Mouse (Mus musculus): ENCODE measurements around the gene Mmrn1. TPM values are rescaled to one million over a fixed set of nuclear protein-coding genes. Genes with fewer than 3 reads are reported as not detected.

The Mmrn1 gene
- polyA plus RNA-seq, 1 experiment from 2014 or later = 6.7 TPM

GRCm38 (mm10) chr6:60963726-60964125 lies 39.0 kb downstream of the Mmrn1 start:
- no peaks in the 10 kb centered on the region for H3K9me3 ChIP-seq
- H3K36me3 ChIP-seq = no peaks in the 10 kb centered on the region
- no peak overlapping the region for H3K27ac ChIP-seq
- no peak overlapping the region for H3K9ac ChIP-seq
- H3K4me1 ChIP-seq = no peaks in the 10 kb centered on the region
- ATAC-seq (ENCODE audit: insufficient number of reproducible peaks, low FRiP score, low TSS enrichment, low read depth) = no peak
- WGBS = 32% methylated on average over 1 of the region's 1 CpGs
- no peak overlapping the region for H3K4me3 ChIP-seq
- no peak overlapping the region for H3K4me2 ChIP-seq
- no peaks in the 10 kb centered on the region for H3K27me3 ChIP-seq

GRCm38 (mm10) chr6:60966931-60967330 lies 42.2 kb downstream of the Mmrn1 start:
- 58% methylated on average over 4 of the region's 4 CpGs for WGBS

GRCm38 (mm10) chr6:60969407-60969806 lies 44.6 kb downstream of the Mmrn1 start:
- WGBS = 77% methylated on average over 6 of the region's 6 CpGs
- no peaks in the 10 kb centered on the region for H3K4me1 ChIP-seq
- no peaks in the 10 kb centered on the region for H3K9me3 ChIP-seq
- H3K4me3 ChIP-seq = no peak overlapping the region
- H3K27me3 ChIP-seq = no peaks in the 10 kb centered on the region
- ATAC-seq (ENCODE audit: insufficient number of reproducible peaks, low FRiP score, low TSS enrichment, low read depth) = no peak
- no peak overlapping the region for H3K4me2 ChIP-seq
- no peak overlapping the region for H3K27ac ChIP-seq
- no peak overlapping the region for H3K9ac ChIP-seq
- H3K36me3 ChIP-seq = no peaks in the 10 kb centered on the region

More at GRCm38 (mm10) chr6:60966931-60967330, 42.2 kb downstream of the Mmrn1 start:
- H3K36me3 ChIP-seq = no peaks in the 10 kb centered on the region
- ATAC-seq (ENCODE audit: insufficient number of reproducible peaks, low FRiP score, low TSS enrichment, low read depth) = no peak
- no peak overlapping the region for H3K27ac ChIP-seq
- no peaks in the 10 kb centered on the region for H3K9me3 ChIP-seq
- no peak overlapping the region for H3K4me2 ChIP-seq
- no peak overlapping the region for H3K4me3 ChIP-seq
- H3K27me3 ChIP-seq = no peaks in the 10 kb centered on the region
- no peak overlapping the region for H3K9ac ChIP-seq
- H3K4me1 ChIP-seq = no peaks in the 10 kb centered on the region

GRCm38 (mm10) chr6:60970811-60971210 lies 46.0 kb downstream of the Mmrn1 start:
- 76% methylated on average over 2 of the region's 2 CpGs for WGBS
- no peak for ATAC-seq (ENCODE audit: insufficient number of reproducible peaks, low FRiP score, low TSS enrichment, low read depth)
- Histone ChIP-seq H3K36me3 (no peaks in the 10 kb centered on the region), H3K27ac (no peak overlapping the region), H3K9ac (no peak overlapping the region), H3K9me3 (no peaks in the 10 kb centered on the region), H3K4me1 (no peaks in the 10 kb centered on the region), H3K4me2 (no peak overlapping the region), H3K27me3 (no peaks in the 10 kb centered on the region), H3K4me3 (no peak overlapping the region)

- Histone ChIP-seq H3K36me3 (no peaks in the 10 kb centered on the region), H3K9ac (no peak overlapping the region), H3K4me3 (no peak overlapping the region), H3K4me1 (no peaks in the 10 kb centered on the region), H3K9me3 (no peaks in the 10 kb centered on the region), H3K27ac (no peak overlapping the region), H3K4me2 (no peak overlapping the region), H3K27me3 (no peaks in the 10 kb centered on the region)
- WGBS = 72% methylated on average over 1 of the region's 1 CpGs
- ATAC-seq (ENCODE audit: insufficient number of reproducible peaks, low FRiP score, low TSS enrichment, low read depth) = no peak
Measured at GRCm38 (mm10) chr6:60978610-60979009, 53.8 kb downstream of the Mmrn1 start.

- WGBS = 41% methylated on average over 2 of the region's 2 CpGs
- no peak for ATAC-seq (ENCODE audit: insufficient number of reproducible peaks, low FRiP score, low TSS enrichment, low read depth)
- no peak overlapping the region for H3K9ac ChIP-seq
Measured at GRCm38 (mm10) chr6:60979039-60979438, 54.3 kb downstream of the Mmrn1 start.

GRCm38 (mm10) chr6:60984360-60984759 lies 59.6 kb downstream of the Mmrn1 start:
- no peaks in the 10 kb centered on the region for H3K36me3 ChIP-seq
- no peaks in the 10 kb centered on the region for H3K4me1 ChIP-seq
- 77% methylated on average over 1 of the region's 1 CpGs for WGBS
- no peaks in the 10 kb centered on the region for H3K27me3 ChIP-seq
- no peak overlapping the region for H3K27ac ChIP-seq
- no peak overlapping the region for H3K9ac ChIP-seq
- ATAC-seq (ENCODE audit: insufficient number of reproducible peaks, low FRiP score, low TSS enrichment, low read depth) = no peak
- H3K4me3 ChIP-seq = no peak overlapping the region
- no peak overlapping the region for H3K4me2 ChIP-seq
- no peaks in the 10 kb centered on the region for H3K9me3 ChIP-seq

More at GRCm38 (mm10) chr6:60979039-60979438, 54.3 kb downstream of the Mmrn1 start:
- Histone ChIP-seq H3K4me2 (no peak overlapping the region), H3K27ac (no peak overlapping the region), H3K9me3 (no peaks in the 10 kb centered on the region), H3K36me3 (no peaks in the 10 kb centered on the region), H3K4me1 (no peaks in the 10 kb centered on the region), H3K27me3 (no peaks in the 10 kb centered on the region), H3K4me3 (no peak overlapping the region)

- H3K4me3 ChIP-seq = no peak overlapping the region
- 39% methylated on average over 2 of the region's 2 CpGs for WGBS
- no peak overlapping the region for H3K27ac ChIP-seq
Measured at GRCm38 (mm10) chr6:60985919-60986318, 61.1 kb downstream of the Mmrn1 start.

GRCm38 (mm10) chr6:60986914-60987313 lies 62.1 kb downstream of the Mmrn1 start:
- WGBS = 85% methylated on average over 11 of the region's 11 CpGs
- no peak overlapping the region for H3K4me3 ChIP-seq
- no peak overlapping the region for H3K27ac ChIP-seq
- no peaks in the 10 kb centered on the region for H3K4me1 ChIP-seq
- H3K9ac ChIP-seq = no peak overlapping the region
- ATAC-seq (ENCODE audit: insufficient number of reproducible peaks, low FRiP score, low TSS enrichment, low read depth) = no peak
- no peak overlapping the region for H3K4me2 ChIP-seq
- H3K27me3 ChIP-seq = no peaks in the 10 kb centered on the region
- H3K9me3 ChIP-seq = no peaks in the 10 kb centered on the region
- no peaks in the 10 kb centered on the region for H3K36me3 ChIP-seq

More at GRCm38 (mm10) chr6:60985919-60986318, 61.1 kb downstream of the Mmrn1 start:
- Histone ChIP-seq H3K36me3 (no peaks in the 10 kb centered on the region), H3K9ac (no peak overlapping the region), H3K4me1 (no peaks in the 10 kb centered on the region), H3K4me2 (no peak overlapping the region), H3K9me3 (no peaks in the 10 kb centered on the region), H3K27me3 (no peaks in the 10 kb centered on the region)
- no peak for ATAC-seq (ENCODE audit: insufficient number of reproducible peaks, low FRiP score, low TSS enrichment, low read depth)

- 85% methylated on average over 3 of the region's 3 CpGs for WGBS
- Histone ChIP-seq H3K9ac (no peak overlapping the region), H3K9me3 (no peaks in the 10 kb centered on the region), H3K4me2 (no peak overlapping the region), H3K4me1 (no peaks in the 10 kb centered on the region), H3K4me3 (no peak overlapping the region), H3K27ac (no peak overlapping the region), H3K27me3 (no peaks in the 10 kb centered on the region), H3K36me3 (no peaks in the 10 kb centered on the region)
- ATAC-seq (ENCODE audit: insufficient number of reproducible peaks, low FRiP score, low TSS enrichment, low read depth) = no peak
Measured at GRCm38 (mm10) chr6:60987804-60988203, 63.0 kb downstream of the Mmrn1 start.

GRCm38 (mm10) chr6:60992366-60992765 lies 67.6 kb downstream of the Mmrn1 start:
- H3K4me3 ChIP-seq = no peak overlapping the region
- H3K9me3 ChIP-seq = no peaks in the 10 kb centered on the region
- no peaks in the 10 kb centered on the region for H3K27me3 ChIP-seq
- H3K27ac ChIP-seq = no peak overlapping the region
- peaks cover 6% of the 10 kb centered on the region; the same call in 1 of the 2 replicates for H3K4me1 ChIP-seq
- H3K36me3 ChIP-seq = no peaks in the 10 kb centered on the region
- no peak overlapping the region for H3K4me2 ChIP-seq
- 91% methylated on average over 1 of the region's 1 CpGs for WGBS
- no peak overlapping the region for H3K9ac ChIP-seq
- ATAC-seq (ENCODE audit: insufficient number of reproducible peaks, low FRiP score, low TSS enrichment, low read depth) = no peak

GRCm38 (mm10) chr6:60993386-60994108 lies 68.8 kb downstream of the Mmrn1 start:
- no peaks in the 10 kb centered on the region for H3K36me3 ChIP-seq
- H3K4me3 ChIP-seq = no peak overlapping the region
- H3K27me3 ChIP-seq = no peaks in the 10 kb centered on the region
- H3K4me1 ChIP-seq = peaks cover 6% of the 10 kb centered on the region; the same call in 1 of the 2 replicates
- no peak overlapping the region for H3K27ac ChIP-seq
- 79% methylated on average over 4 of the region's 4 CpGs for WGBS
- ATAC-seq (ENCODE audit: insufficient number of reproducible peaks, low FRiP score, low TSS enrichment, low read depth) = no peak
- no peaks in the 10 kb centered on the region for H3K9me3 ChIP-seq
- H3K4me2 ChIP-seq = no peak overlapping the region
- H3K9ac ChIP-seq = no peak overlapping the region

All from limb, embryonic 15.5 days (tissue).